Mouse (Mus musculus): ENCODE results near the gene Vwf.

The Vwf gene

DNA sequence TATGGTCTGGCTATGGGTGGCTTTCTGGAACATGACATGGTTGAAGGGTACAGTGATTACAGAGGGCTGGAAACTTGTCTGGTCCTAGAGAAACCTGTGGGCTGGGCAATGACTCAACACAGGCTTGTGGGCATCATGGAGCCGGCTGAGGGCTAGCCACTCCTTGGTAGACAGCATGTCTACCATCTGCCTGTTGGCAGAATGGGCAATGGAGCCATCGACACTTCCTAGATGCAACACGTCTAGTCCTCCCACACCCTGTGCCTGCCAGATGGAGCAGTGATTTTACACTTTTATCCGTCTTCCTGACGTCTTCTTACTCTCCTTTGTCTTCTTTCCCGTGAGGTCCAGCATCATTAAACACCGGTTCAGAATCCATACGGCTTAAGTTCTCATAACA is 94.6 kb downstream of the Vwf start:
- DNase-seq (ENCODE audit: low spot score): no peak

DNA sequence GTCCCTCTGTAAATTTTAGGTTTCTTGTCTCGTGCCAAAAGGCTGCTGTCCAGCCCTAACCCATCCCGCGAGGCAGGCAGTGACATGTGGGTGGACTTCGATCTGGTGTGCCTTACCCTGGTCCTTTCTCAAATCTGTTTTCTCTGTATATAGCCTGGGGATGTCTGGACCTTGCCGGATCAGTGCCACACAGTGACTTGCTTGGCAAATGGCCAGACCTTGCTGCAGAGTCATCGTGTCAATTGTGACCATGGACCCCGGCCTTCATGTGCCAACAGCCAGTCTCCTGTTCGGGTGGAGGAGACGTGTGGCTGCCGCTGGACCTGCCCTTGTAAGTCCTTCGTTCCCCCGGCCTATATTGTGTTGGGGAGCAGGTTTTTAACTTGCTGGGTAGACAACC is 102.4 kb downstream of the Vwf start:
- DNase-seq (ENCODE audit: low spot score): no peak

DNA sequence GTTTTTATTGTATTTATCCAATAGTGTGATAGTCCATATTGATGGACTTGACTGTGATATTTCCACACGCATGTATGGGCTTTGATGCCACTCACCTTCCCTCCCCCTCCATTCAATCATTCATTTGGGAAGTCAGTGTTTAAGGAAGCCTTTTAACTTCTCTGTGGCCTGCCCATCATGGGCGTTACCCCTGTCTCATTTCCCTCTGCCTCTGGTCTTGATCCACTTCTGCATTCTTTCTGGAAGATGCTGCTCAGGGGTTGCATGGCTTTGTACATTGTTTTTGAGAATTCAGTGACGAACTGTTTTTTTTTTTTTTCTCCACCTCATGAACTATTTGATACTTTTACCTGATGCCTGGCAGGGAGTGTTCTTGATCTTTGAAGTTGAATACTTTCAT is 104.8 kb downstream of the Vwf start:
- DNase-seq (ENCODE audit: low spot score): no peak

DNA sequence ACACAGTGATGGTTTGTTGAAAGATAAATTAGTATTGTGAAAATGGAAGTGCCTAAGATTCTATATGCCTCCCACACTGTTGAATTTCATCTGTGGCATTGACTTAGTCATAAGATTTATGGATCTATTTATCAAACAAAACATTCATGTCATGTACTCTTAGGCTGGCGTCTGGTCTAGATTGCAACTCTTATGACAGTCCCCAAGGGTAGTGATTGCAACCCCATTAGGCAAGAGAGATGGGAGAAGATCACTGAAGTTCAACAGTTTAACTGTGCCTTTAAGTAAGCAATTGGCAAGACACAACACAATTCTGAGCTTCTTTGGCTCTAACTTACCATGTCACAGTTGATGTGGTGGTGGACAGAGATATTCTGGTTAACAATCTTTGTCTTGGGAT is 106.8 kb downstream of the Vwf start:
- no peak for DNase-seq (ENCODE audit: low spot score)

DNA sequence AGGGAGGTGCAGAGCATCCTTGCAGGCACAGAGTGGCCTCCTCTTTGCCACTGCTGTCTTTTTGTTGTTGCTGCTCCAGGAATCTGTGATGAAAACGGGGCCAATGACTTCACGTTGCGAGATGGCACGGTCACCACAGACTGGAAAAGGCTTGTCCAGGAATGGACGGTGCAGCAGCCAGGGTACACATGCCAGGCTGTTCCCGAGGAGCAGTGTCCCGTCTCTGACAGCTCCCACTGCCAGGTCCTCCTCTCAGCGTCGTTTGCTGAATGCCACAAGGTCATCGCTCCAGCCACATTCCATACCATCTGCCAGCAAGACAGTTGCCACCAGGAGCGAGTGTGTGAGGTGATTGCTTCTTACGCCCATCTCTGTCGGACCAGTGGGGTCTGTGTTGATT is 110.3 kb downstream of the Vwf start:
- no peak for DNase-seq (ENCODE audit: low spot score)

- DNase-seq (ENCODE audit: low spot score): no peak
Measured at GRCm38 (mm10) chr6:125657966-125658365, 111.4 kb downstream of the Vwf start.

- DNase-seq (ENCODE audit: low spot score): peak; percentile 27
Measured at GRCm38 (mm10) chr6:125661106-125661877, 114.7 kb downstream of the Vwf start.

DNA sequence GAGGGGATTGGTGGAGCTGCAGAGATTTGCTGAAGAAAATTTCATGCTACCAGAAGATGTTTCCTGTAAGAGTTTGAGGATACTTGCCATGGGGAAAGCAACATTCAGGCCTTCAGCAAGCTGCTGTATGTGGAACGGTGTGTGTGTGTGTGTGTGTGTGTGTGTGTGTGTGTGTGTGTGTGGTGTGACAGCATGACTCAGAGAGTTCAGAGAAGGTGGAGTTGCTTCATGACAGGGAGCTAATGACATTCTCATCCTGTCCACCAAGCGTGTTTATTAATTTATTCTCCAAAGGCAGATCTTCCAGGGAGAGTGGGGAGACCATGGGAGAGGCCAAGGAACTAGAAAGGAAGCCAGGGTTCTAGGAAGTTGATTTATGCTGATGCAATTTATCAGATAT is 117.3 kb downstream of the Vwf start:
- no peak for DNase-seq (ENCODE audit: low spot score)

GRCm38 (mm10) chr6:125671835-125672234 is 125.3 kb downstream of the Vwf start:
- no peak for DNase-seq (ENCODE audit: low spot score)

- DNase-seq (ENCODE audit: low spot score): no peak
Measured at GRCm38 (mm10) chr6:125678492-125678891, 131.9 kb downstream of the Vwf start.

GRCm38 (mm10) chr6:125680613-125681012 is 134.0 kb downstream of the Vwf start:
- no peak for DNase-seq (ENCODE audit: low spot score)

DNA sequence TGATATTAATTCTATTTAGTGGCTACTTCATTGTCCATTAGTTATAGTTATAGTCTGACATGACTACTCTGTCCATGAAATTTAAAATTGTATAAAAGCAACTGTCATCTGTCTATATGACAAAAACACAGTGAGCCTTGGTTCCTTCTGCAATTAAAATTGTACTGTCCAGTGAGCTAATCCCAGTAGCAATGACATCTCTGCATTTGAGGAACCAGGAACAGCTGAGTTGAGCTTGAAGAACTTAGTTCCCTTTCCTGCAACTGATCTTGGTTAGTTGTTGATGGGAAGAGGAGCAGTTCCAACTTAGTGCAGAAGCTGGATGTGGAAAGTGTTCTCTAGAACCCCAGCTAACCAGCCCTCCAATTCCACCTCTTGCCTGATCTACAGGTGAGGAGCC is 138.8 kb downstream of the Vwf start:
- no peak for DNase-seq (ENCODE audit: low spot score)

GRCm38 (mm10) chr6:125687986-125688385 is 141.4 kb downstream of the Vwf start:
- no peak for DNase-seq (ENCODE audit: low spot score)

DNA sequence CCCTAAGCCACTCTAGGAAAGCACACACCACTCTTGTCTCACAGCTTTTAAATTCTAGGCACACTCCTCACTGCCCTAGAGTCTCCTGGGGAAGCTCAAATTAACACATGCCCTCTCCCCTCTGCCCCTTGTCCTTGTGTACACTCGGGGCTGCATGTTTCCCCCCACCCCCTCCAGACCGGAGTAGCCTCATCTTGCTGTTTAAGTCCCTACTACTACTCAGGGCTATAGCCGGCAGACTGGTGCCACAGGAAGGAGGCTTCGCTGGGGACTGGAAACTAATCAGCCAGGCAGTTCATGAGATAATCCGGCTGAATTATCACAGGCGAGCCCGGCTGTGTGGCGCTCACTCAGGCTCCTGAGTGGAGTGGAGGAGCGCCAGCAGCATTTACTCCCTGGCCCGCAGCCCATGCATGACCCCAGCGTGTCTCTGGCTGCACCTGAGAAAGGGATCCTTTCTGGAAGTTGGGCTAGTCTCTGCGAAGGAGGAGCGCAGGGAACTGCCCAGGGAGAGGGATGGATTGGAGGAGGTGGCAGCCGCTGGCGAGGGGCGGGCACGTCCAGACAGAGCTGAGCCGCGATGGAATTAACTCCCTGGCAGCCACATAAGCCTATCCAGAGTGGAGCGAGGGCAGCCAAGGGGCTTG is 143.6 kb downstream of the Vwf start, which contains the start of gene Ano2:
Ano2 (plus strand) TSS at position 363 of the 647 bp plus-strand sequence.
- no peak for DNase-seq (ENCODE audit: low spot score)

GRCm38 (mm10) chr6:125701146-125701545 is 154.6 kb downstream of the Vwf start:
- no peak for DNase-seq (ENCODE audit: low spot score)

DNA sequence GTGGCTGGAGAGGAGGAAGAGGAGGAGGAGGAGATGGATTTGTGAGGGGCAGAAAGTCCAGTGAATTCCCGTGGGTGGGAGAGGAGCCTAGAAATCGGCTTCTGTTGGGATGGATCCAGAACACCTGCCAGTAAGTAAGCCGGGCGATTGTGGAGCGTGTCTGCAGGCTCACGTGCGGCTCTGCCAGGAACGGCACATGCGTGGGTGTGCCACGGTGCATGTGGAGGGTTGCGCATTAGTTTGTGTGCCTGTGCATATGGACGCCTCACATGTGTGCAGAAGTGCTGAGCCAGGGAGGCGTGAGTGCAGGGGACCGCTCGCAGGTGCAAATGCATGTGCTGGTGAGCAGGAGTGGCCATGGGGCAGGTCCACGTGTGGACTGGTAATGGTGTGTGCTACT is 164.7 kb downstream of the Vwf start:
- DNase-seq (ENCODE audit: low spot score): no peak

DNA sequence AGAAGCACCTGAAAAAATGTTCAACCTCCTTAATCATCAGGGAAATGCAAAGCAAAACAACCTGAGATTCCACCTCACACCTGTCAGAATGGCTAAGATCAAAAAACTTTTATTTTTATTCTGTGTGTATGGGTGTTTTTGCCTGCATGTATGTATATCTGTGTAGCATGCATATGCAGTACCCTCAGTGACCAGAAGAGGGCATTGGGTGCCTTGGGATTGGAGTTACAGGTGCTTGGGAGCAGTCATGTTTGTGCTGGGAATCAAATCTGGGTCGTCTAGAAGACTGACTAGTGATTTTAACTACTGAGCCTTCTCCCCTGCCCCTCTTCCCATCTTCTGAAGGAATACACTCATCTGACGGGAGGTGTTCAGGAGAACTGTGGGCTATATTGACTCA is 179.8 kb downstream of the Vwf start:
- DNase-seq (ENCODE audit: low spot score): no peak

DNA sequence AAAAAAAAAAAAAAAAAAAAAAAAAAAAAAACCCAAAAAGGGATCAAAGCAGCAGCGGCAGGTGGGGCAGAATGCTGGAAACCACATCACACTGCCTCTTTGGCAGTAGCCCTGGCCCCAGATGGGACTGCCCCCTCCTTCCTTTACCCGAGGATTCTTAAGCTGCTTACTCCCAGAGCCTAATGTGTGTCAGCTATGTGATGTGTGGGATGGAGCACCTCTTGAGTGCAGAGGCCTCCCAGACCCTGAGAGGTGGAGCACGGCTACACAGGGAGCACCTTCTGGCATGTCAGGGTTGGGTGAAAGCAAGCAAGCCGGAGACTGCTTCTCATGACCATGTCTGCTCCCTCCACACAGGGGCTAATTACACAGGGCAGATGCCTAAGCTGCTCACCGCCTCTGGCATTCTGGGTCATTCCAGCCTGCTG is 180.9 kb downstream of the Vwf start:
- DNase-seq (ENCODE audit: low spot score): no peak

GRCm38 (mm10) chr6:125729471-125729870 is 182.9 kb downstream of the Vwf start:
- no peak for DNase-seq (ENCODE audit: low spot score)

DNA sequence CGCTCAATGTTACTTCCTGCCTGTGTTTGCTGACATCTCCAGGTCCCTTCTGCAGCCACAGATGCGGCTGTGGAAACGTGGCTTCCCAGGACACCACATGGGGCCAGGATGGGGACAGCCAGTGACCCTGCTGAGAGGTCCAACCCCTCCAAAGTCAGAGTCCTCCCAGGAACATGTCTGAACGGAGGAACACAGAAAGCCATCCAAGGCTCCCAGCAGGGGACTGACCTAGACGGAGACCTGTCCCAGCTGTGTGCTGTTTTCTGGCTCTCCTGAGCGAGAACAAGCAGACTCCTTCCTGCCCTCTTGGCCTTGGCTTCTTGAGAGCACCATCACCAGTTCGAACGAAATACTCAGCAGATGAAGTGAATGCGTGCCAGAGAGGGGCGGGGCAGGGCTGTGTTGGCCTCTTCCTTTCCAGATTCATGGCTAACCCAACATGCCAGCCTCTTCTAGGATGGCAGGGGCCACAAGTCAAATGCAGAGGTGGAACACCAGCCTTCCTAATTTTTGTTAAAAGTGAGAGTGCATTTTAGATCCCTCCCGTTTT is 183.5 kb downstream of the Vwf start:
- DNase-seq (ENCODE audit: low spot score): no peak

Measured in urinary bladder, postnatal 10 days (tissue).